Mouse (Mus musculus) testis, adult 2 months (tissue): ENCODE data around the gene Gcsam. TPM values are rescaled to one million over a fixed set of nuclear protein-coding genes. Genes with fewer than 3 reads are reported as not detected.

ENCODE experiments used
- H3K27ac ChIP-seq: fragments of 200-500 bp; 2 replicates; pipeline ENCODE4 v1.5.1; 2012; ENCODE audit warnings: low read depth, low read length; ENCODE audit not compliant: control insufficient read depth, insufficient read depth
- H3K27me3 ChIP-seq: fragments of 200-500 bp; 2 replicates; pipeline ENCODE4 v1.6.1; 2012; ENCODE audit warnings: mild to moderate bottlenecking, low read length, moderate library complexity; ENCODE audit not compliant: control insufficient read depth, insufficient read depth
- H3K36me3 ChIP-seq: fragments of 200-500 bp; 2 replicates; pipeline ENCODE4 v1.6.1; 2012; ENCODE audit warnings: mild to moderate bottlenecking, low read length; ENCODE audit not compliant: control insufficient read depth, insufficient read depth
- H3K4me1 ChIP-seq: fragments of 200-500 bp; 2 replicates; pipeline ENCODE4 v1.6.1; 2012; ENCODE audit warnings: low read length; ENCODE audit not compliant: control insufficient read depth, insufficient read depth
- H3K4me3 ChIP-seq: fragments of 200-500 bp; 2 replicates; pipeline ENCODE4 v1.5.1; 2012; ENCODE audit warnings: low read depth, mild to moderate bottlenecking, low read length, moderate library complexity, mixed read lengths; ENCODE audit not compliant: control insufficient read depth
- CTCF ChIP-seq: fragments of 200-500 bp; IDR thresholded peaks from 2 replicates; pipeline ENCODE4 v1.5.1; 2012; ENCODE audit warnings: low read depth, mild to moderate bottlenecking, inconsistent platforms, low read length, moderate library complexity; ENCODE audit not compliant: control insufficient read depth, insufficient read depth, insufficient replicate concordance
- POLR2A ChIP-seq: fragments of 200-500 bp; IDR thresholded peaks from 2 replicates; pipeline ENCODE4 v1.6.1; 2012; ENCODE audit warnings: low read depth, mild to moderate bottlenecking, inconsistent platforms, low read length, moderate library complexity; ENCODE audit not compliant: control insufficient read depth
- polyA plus RNA-seq: library from polyadenylated mRNA; depleted of rRNA; stranded (reverse); fragments of >200 nt; gene quantifications from 2 replicates; pipeline ENCODE4 v1.2.3, GENCODE M21; 2012; rRNA removed

Gcsam gene
- 0.48 and 0.54 TPM in 2 replicates for polyA plus RNA-seq

GRCm38 (mm10) chr16:45610267-45610666, at the start of gene Gcsam:
TSS of gene Gcsam (plus strand) at chr16:45610380.
- no peak within 1 kb of the TSS for H3K4me3 ChIP-seq
- H3K27ac ChIP-seq, result peak within 1 kb of the TSS; percentile 0; the same call in 1 of the 2 replicates

DNA sequence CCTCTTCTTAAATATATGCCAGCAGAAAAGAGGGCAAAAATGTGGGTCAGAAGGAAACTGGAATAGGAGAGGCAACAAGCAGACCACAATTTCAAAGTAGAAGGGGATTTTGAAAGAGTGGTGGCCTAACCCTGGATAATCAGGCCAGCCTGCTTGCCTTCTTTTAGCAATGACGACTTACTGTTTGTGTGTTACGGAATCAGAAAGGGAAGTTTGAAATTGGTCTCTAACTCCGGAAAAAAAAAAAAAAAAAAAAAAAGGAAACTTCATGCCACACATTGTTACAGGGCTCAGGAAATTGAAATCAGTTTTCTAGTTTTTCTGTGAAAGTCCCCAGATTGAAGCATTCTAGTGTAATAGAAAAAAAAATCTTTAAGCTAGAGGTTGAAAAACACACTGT, 48.4 kb upstream of the Gcsam start:
- Histone ChIP-seq H3K27me3 (no peaks in the 10 kb centered on the region), H3K27ac (no peak overlapping the region), H3K36me3 (no peaks in the 10 kb centered on the region), H3K4me1 (no peaks in the 10 kb centered on the region), H3K4me3 (no peak overlapping the region)
- TF ChIP-seq CTCF, result no peak
- TF ChIP-seq POLR2A, result no peak

More at GRCm38 (mm10) chr16:45610267-45610666, at the start of gene Gcsam:
- no peaks in the 10 kb centered on the region for H3K4me1 ChIP-seq
- TF ChIP-seq POLR2A, result no peak
- no peak for TF ChIP-seq CTCF
- H3K36me3 ChIP-seq, result no peaks in the 10 kb centered on the region
- H3K27me3 ChIP-seq, result no peaks in the 10 kb centered on the region

- H3K4me3 ChIP-seq, result no peak overlapping the region
- H3K27ac ChIP-seq, result no peak overlapping the region
- no peaks in the 10 kb centered on the region for H3K27me3 ChIP-seq
- H3K4me1 ChIP-seq, result no peaks in the 10 kb centered on the region
- H3K36me3 ChIP-seq, result no peaks in the 10 kb centered on the region
- TF ChIP-seq POLR2A (no peak), CTCF (no peak)
These were observed 37.9 kb upstream of the Gcsam start for GRCm38 (mm10) chr16:45572307-45572706.

- Histone ChIP-seq H3K4me3 (no peak overlapping the region), H3K4me1 (no peaks in the 10 kb centered on the region), H3K36me3 (no peaks in the 10 kb centered on the region), H3K27ac (no peak overlapping the region), H3K27me3 (no peaks in the 10 kb centered on the region)
- no peak for TF ChIP-seq POLR2A
- no peak for TF ChIP-seq CTCF
These were observed 30.3 kb upstream of the Gcsam start for GRCm38 (mm10) chr16:45579883-45580282.

DNA sequence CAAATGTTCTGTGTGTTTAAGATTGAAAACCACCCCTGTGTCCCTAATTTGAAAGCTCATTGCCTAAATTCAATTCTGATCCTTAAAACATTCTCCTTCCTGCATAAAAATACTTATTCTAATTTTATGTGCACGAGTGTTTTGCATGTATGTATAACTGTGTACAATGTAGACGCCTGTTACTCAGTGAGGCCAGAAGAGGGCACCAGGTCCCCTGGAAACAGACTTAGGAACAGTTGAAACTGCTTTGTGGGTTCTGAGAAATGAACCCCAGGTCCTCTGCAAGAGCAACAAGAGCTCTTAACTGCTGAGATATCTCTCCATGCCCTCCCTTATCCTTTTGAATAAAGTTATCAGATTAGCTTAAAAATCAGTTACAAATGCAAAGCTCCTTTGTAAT, 27.7 kb upstream of the Gcsam start:
- H3K27me3 ChIP-seq, result no peaks in the 10 kb centered on the region
- no peaks in the 10 kb centered on the region for H3K36me3 ChIP-seq
- H3K4me3 ChIP-seq, result no peak overlapping the region
- no peak overlapping the region for H3K27ac ChIP-seq
- TF ChIP-seq CTCF, result no peak
- TF ChIP-seq POLR2A, result no peak
- no peaks in the 10 kb centered on the region for H3K4me1 ChIP-seq

- TF ChIP-seq CTCF, result no peak
- TF ChIP-seq POLR2A, result no peak
- Histone ChIP-seq H3K27ac (no peak overlapping the region), H3K36me3 (0 out of 2 replicates have a peak, but pooled peaks cover 2% of the 10 kb centered on the region), H3K4me3 (no peak overlapping the region), H3K27me3 (no peaks in the 10 kb centered on the region), H3K4me1 (no peaks in the 10 kb centered on the region)
These were observed 16.5 kb upstream of the Gcsam start for GRCm38 (mm10) chr16:45593656-45594055.

GRCm38 (mm10) chr16:45595494-45595893, 14.7 kb upstream of the Gcsam start:
- TF ChIP-seq CTCF (no peak), POLR2A (no peak)
- Histone ChIP-seq H3K36me3 (0 out of 2 replicates have a peak, but pooled peaks cover 2% of the 10 kb centered on the region), H3K27ac (no peak overlapping the region), H3K4me3 (no peak overlapping the region), H3K27me3 (no peaks in the 10 kb centered on the region), H3K4me1 (no peaks in the 10 kb centered on the region)

GRCm38 (mm10) chr16:45608481-45608954, 1.7 kb upstream of the Gcsam start:
- TF ChIP-seq CTCF (no peak), POLR2A (no peak)
- H3K4me1 ChIP-seq, result no peaks in the 10 kb centered on the region
- no peak overlapping the region for H3K4me3 ChIP-seq
- H3K27ac ChIP-seq, result no peak overlapping the region; the same call in none of the 2 replicates
- H3K27me3 ChIP-seq, result no peaks in the 10 kb centered on the region
- H3K36me3 ChIP-seq, result no peaks in the 10 kb centered on the region
